Mouse (Mus musculus): ENCODE results near the gene Fcgr4. TPM values are rescaled to one million over a fixed set of nuclear protein-coding genes. Genes with fewer than 3 reads are reported as not detected.
A peak's percentile ranks its signal among the peaks of the same experiment; 100 is the strongest.
"Not testable (repeated sequence)": the region's sequence is repeated elsewhere in the genome, so short reads cannot be mapped to it uniquely, and the experiment has no call there.

Fcgr4 gene
- polyA plus RNA-seq, 1 experiment: 1.5 TPM

GRCm38 (mm10) chr1:171053305-171053704, 34.6 kb downstream of the Fcgr4 start:
- H3K4me1 ChIP-seq (replicated peaks; ENCODE audit: control insufficient read depth, insufficient read depth, low read length): no peaks in the 10 kb centered on the region
- H3K27ac ChIP-seq (ENCODE audit: control insufficient read depth, insufficient read depth, low read length): no peak overlapping the region
- no peak overlapping the region for H3K4me3 ChIP-seq (ENCODE audit: control insufficient read depth, insufficient read depth, low read length)
- no peak for DNase-seq
- WGBS: 93% methylated on average over 6 of the region's 6 CpGs
- H3K27me3 ChIP-seq (ENCODE audit: control insufficient read depth, insufficient read depth, low read length): no peaks in the 10 kb centered on the region
- H3K36me3 ChIP-seq (ENCODE audit: control insufficient read depth, insufficient read depth, low read length): no peaks in the 10 kb centered on the region
- no peak for TF ChIP-seq POLR2A (IDR thresholded peaks at IDR 0.05; ENCODE audit: control insufficient read depth, extremely low read depth, insufficient read depth, low read length, poor library complexity)

GRCm38 (mm10) chr1:171057253-171057652, 38.5 kb downstream of the Fcgr4 start:
- TF ChIP-seq CTCF (IDR thresholded peaks at IDR 0.05; ENCODE audit: borderline replicate concordance, control insufficient read depth, extremely low read depth, insufficient read depth, low read length, poor library complexity) (no peak), POLR2A (IDR thresholded peaks at IDR 0.05; ENCODE audit: control insufficient read depth, extremely low read depth, insufficient read depth, low read length, poor library complexity) (no peak)

GRCm38 (mm10) chr1:171059203-171059602, 40.5 kb downstream of the Fcgr4 start:
- Histone ChIP-seq H3K27me3 (ENCODE audit: control insufficient read depth, insufficient read depth, low read length) (no peaks in the 10 kb centered on the region; the same call in 1 of the 2 replicates), H3K4me1 (replicated peaks; ENCODE audit: control insufficient read depth, insufficient read depth, low read length) (peaks cover 6% of the 10 kb centered on the region), H3K4me3 (ENCODE audit: control insufficient read depth, insufficient read depth, low read length) (no peak overlapping the region), H3K27ac (ENCODE audit: control insufficient read depth, insufficient read depth, low read length) (no peak overlapping the region), H3K36me3 (ENCODE audit: control insufficient read depth, insufficient read depth, low read length) (no peaks in the 10 kb centered on the region)
- TF ChIP-seq CTCF (IDR thresholded peaks at IDR 0.05; ENCODE audit: borderline replicate concordance, control insufficient read depth, extremely low read depth, insufficient read depth, low read length, poor library complexity): no peak
- no peak for TF ChIP-seq POLR2A (IDR thresholded peaks at IDR 0.05; ENCODE audit: control insufficient read depth, extremely low read depth, insufficient read depth, low read length, poor library complexity)
- 9% methylated on average over 2 of the region's 2 CpGs for WGBS
- no peak for DNase-seq

More at GRCm38 (mm10) chr1:171057253-171057652, 38.5 kb downstream of the Fcgr4 start:
- H3K27ac ChIP-seq (ENCODE audit: control insufficient read depth, insufficient read depth, low read length): no peak overlapping the region
- no peaks in the 10 kb centered on the region for H3K27me3 ChIP-seq (ENCODE audit: control insufficient read depth, insufficient read depth, low read length)
- H3K4me1 ChIP-seq (replicated peaks; ENCODE audit: control insufficient read depth, insufficient read depth, low read length): peaks cover 6% of the 10 kb centered on the region
- H3K36me3 ChIP-seq (ENCODE audit: control insufficient read depth, insufficient read depth, low read length): no peaks in the 10 kb centered on the region
- H3K4me3 ChIP-seq (ENCODE audit: control insufficient read depth, insufficient read depth, low read length): no peak overlapping the region
- WGBS: 83% methylated on average over 5 of the region's 5 CpGs
- DNase-seq: no peak

- Histone ChIP-seq H3K4me3 (ENCODE audit: control insufficient read depth, insufficient read depth, low read length) (no peak overlapping the region), H3K4me1 (replicated peaks; ENCODE audit: control insufficient read depth, insufficient read depth, low read length) (peaks cover 9% of the 10 kb centered on the region), H3K27me3 (ENCODE audit: control insufficient read depth, insufficient read depth, low read length) (peaks cover 3% of the 10 kb centered on the region; the same call in 1 of the 2 replicates), H3K36me3 (ENCODE audit: control insufficient read depth, insufficient read depth, low read length) (no peaks in the 10 kb centered on the region), H3K27ac (ENCODE audit: control insufficient read depth, insufficient read depth, low read length) (no peak overlapping the region)
- 23% methylated on average over 10 of the region's 10 CpGs for WGBS
- TF ChIP-seq POLR2A (IDR thresholded peaks at IDR 0.05; ENCODE audit: control insufficient read depth, extremely low read depth, insufficient read depth, low read length, poor library complexity): no peak
- TF ChIP-seq CTCF (IDR thresholded peaks at IDR 0.05; ENCODE audit: borderline replicate concordance, control insufficient read depth, extremely low read depth, insufficient read depth, low read length, poor library complexity): no peak
- no peak for DNase-seq
These were observed 41.7 kb downstream of the Fcgr4 start for GRCm38 (mm10) chr1:171060392-171060791.

- 94% methylated on average over 3 of the region's 3 CpGs for WGBS
- no peak for DNase-seq
- Histone ChIP-seq H3K4me1 (replicated peaks; ENCODE audit: control insufficient read depth, insufficient read depth, low read length) (peaks cover 9% of the 10 kb centered on the region), H3K36me3 (ENCODE audit: control insufficient read depth, insufficient read depth, low read length) (no peaks in the 10 kb centered on the region), H3K27ac (ENCODE audit: control insufficient read depth, insufficient read depth, low read length) (no peak overlapping the region), H3K4me3 (ENCODE audit: control insufficient read depth, insufficient read depth, low read length) (no peak overlapping the region), H3K27me3 (ENCODE audit: control insufficient read depth, insufficient read depth, low read length) (peaks cover 3% of the 10 kb centered on the region; the same call in 1 of the 2 replicates)
- TF ChIP-seq CTCF (IDR thresholded peaks at IDR 0.05; ENCODE audit: borderline replicate concordance, control insufficient read depth, extremely low read depth, insufficient read depth, low read length, poor library complexity) (no peak), POLR2A (IDR thresholded peaks at IDR 0.05; ENCODE audit: control insufficient read depth, extremely low read depth, insufficient read depth, low read length, poor library complexity) (no peak)
These were observed 42.8 kb downstream of the Fcgr4 start for GRCm38 (mm10) chr1:171061566-171061965.

- WGBS: 15% methylated on average over 41 of the region's 61 CpGs
- H3K36me3 ChIP-seq (ENCODE audit: control insufficient read depth, insufficient read depth, low read length); H3K4me1 ChIP-seq (replicated peaks; ENCODE audit: control insufficient read depth, insufficient read depth, low read length); H3K27ac ChIP-seq (ENCODE audit: control insufficient read depth, insufficient read depth, low read length); H3K27me3 ChIP-seq (ENCODE audit: control insufficient read depth, insufficient read depth, low read length): not testable (repeated sequence)
- H3K4me3 ChIP-seq (ENCODE audit: control insufficient read depth, insufficient read depth, low read length): peak overlapping the region; percentile 2
- peak; percentile 28 for DNase-seq
These were observed 45.1 kb downstream of the Fcgr4 start for GRCm38 (mm10) chr1:171063569-171064490.

- not testable (repeated sequence) for H3K27ac ChIP-seq (ENCODE audit: control insufficient read depth, insufficient read depth, low read length); H3K27me3 ChIP-seq (ENCODE audit: control insufficient read depth, insufficient read depth, low read length); H3K4me1 ChIP-seq (replicated peaks; ENCODE audit: control insufficient read depth, insufficient read depth, low read length); H3K36me3 ChIP-seq (ENCODE audit: control insufficient read depth, insufficient read depth, low read length)
- H3K4me3 ChIP-seq (ENCODE audit: control insufficient read depth, insufficient read depth, low read length): peak within 1 kb of the TSS; percentile 15
- DNase-seq: peak; percentile 62
- 5% methylated on average over 47 of the region's 75 CpGs for WGBS
These were observed 45.9 kb downstream of the Fcgr4 start, which contains the start of gene Fcgr3 for GRCm38 (mm10) chr1:171064491-171065242. Gene Fcgr3 (minus strand): TSS chr1:171064935.

- DNase-seq: peak; percentile 26
- not testable (repeated sequence) for H3K4me1 ChIP-seq (replicated peaks; ENCODE audit: control insufficient read depth, insufficient read depth, low read length); H3K36me3 ChIP-seq (ENCODE audit: control insufficient read depth, insufficient read depth, low read length); H3K4me3 ChIP-seq (ENCODE audit: control insufficient read depth, insufficient read depth, low read length); H3K27me3 ChIP-seq (ENCODE audit: control insufficient read depth, insufficient read depth, low read length); H3K27ac ChIP-seq (ENCODE audit: control insufficient read depth, insufficient read depth, low read length)
- WGBS: 9% methylated on average over 27 of the region's 35 CpGs
These were observed 46.5 kb downstream of the Fcgr4 start for GRCm38 (mm10) chr1:171065243-171065587.

- H3K4me3 ChIP-seq (ENCODE audit: control insufficient read depth, insufficient read depth, low read length); H3K4me1 ChIP-seq (replicated peaks; ENCODE audit: control insufficient read depth, insufficient read depth, low read length); H3K36me3 ChIP-seq (ENCODE audit: control insufficient read depth, insufficient read depth, low read length); H3K27ac ChIP-seq (ENCODE audit: control insufficient read depth, insufficient read depth, low read length); H3K27me3 ChIP-seq (ENCODE audit: control insufficient read depth, insufficient read depth, low read length): not testable (repeated sequence)
- 13% methylated on average over 32 of the region's 45 CpGs for WGBS
- peak; percentile 18 for DNase-seq
These were observed 47.0 kb downstream of the Fcgr4 start for GRCm38 (mm10) chr1:171065768-171066167.

All from thymus, adult 2 months (tissue).